8 mouse cellular contexts compared by ENCODE assay signal in the genomic region with DNA sequence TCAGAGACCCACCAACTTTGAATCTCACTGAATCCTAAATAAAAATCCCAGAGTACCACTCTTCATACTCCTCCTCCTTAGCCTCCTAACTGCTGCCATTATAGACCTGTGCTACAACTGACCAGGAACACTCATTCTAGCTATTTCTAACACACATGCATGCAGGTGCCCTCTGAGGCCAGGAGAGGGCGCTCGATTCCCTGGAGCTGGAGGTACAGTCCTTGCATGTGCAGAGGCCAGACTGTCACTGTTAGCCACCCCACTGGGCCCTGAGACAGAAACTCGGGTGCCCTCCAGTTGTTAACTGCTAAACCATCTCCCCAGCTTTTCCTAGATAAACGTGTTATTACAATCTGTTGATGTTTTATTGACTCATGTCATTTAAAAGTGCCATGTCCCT. TPM values are rescaled to one million over a fixed set of nuclear protein-coding genes. Genes with fewer than 3 reads are reported as not detected.
A peak's percentile ranks its signal among the peaks of the same experiment; 100 is the strongest.
DNase-seq lines count a peak whose midpoint lies in the region; ATAC-seq and TF ChIP-seq lines count a peak whose summit lies in the region.

No protein-coding gene starts in this region.

- no peak for TF ChIP-seq EP300 in liver, postnatal 0 days (IDR thresholded peaks at IDR 0.05; ENCODE audit: low read depth)

- H3K27me3 ChIP-seq in liver, postnatal 0 days (ENCODE audit: insufficient read depth, low read length), result no peaks in the 10 kb centered on the region

- no peak overlapping the region for H3K9ac ChIP-seq in liver, postnatal 0 days (replicated peaks)

- H3K9me3 ChIP-seq in liver, postnatal 0 days (ENCODE audit: low read length), result no peaks in the 10 kb centered on the region

- H3K4me2 ChIP-seq in liver, postnatal 0 days (ENCODE audit: low read depth, low read length), result no peak overlapping the region

- ATAC-seq in liver, postnatal 0 days, result no peak
- no peak for ATAC-seq in monocyte, adult 5-6 weeks (replicated peaks; ENCODE audit: insufficient number of reproducible peaks, low FRiP score, low TSS enrichment, poor library complexity, severe bottlenecking)

- peaks cover 12% of the 10 kb centered on the region for H3K4me1 ChIP-seq in liver, postnatal 0 days (ENCODE audit: insufficient read depth)

- peaks cover 7% of the 10 kb centered on the region for H3K36me3 ChIP-seq in liver, postnatal 0 days (replicated peaks; ENCODE audit: insufficient read depth, low read length)

- H3K27ac ChIP-seq in liver, postnatal 0 days (ENCODE audit: low read depth), result no peak overlapping the region

- no peak overlapping the region for H3K4me3 ChIP-seq in liver, postnatal 0 days (ENCODE audit: low read depth, low read length)

- 31% methylated on average over 4 of the region's 4 CpGs for WGBS in liver, postnatal 0 days (ENCODE audit: insufficient replicate concordance)

- peak; percentile 63 to 66 for DNase-seq in kidney, postnatal 4 days
- no peak for DNase-seq in kidney, adult 8-10 months
- peak; percentile 77 for DNase-seq in ES-CJ7 (ENCODE audit: low read depth, low spot score)
- peak; percentile 53 for DNase-seq in adrenal gland, postnatal 25 days
- DNase-seq in liver, postnatal 0 days, result peak; percentile 66
- peak; percentile 76 for DNase-seq in thymus, postnatal 4 days
- DNase-seq in left cerebral cortex, postnatal 36 days (ENCODE audit: low spot score in 2 of 2), result no peak

- TF ChIP-seq CTCF in liver, postnatal 0 days (IDR thresholded peaks at IDR 0.05; ENCODE audit: low read depth), result peak; percentile 79

- intact Hi-C loops in left cerebral cortex, postnatal 36 days (cut with DNase I), result no loop called here

RNA-seq across cellular contexts. Expression of a gene that starts 3.4 kb away (rescaled TPM):
- total RNA-seq in adrenal gland, postnatal 25 days (2021), result 25.4 and 29.6 TPM in 2 replicates
- polyA plus RNA-seq in liver, postnatal 0 days (2015; fragmentation: Nextera tagmentation; extraction: Ambion mirVana), result 10.2 and 10.8 TPM in 2 replicates
- 2.5 to 6.9 TPM (median 6.3 TPM) in 3 replicates for total RNA-seq in monocyte, adult 5-6 weeks (2017)
- 10 to 100 TPM; 15.2 to 16.5 TPM for total RNA-seq in left cerebral cortex, postnatal 36 days (2021)

RNA-seq across cellular contexts. Expression of a gene that starts 10.6 kb away (rescaled TPM):
- 10.4 and 13.7 TPM in 2 replicates for total RNA-seq in adrenal gland, postnatal 25 days (2021)
- 1.8 and 2.1 TPM in 2 replicates for polyA plus RNA-seq in liver, postnatal 0 days (2015; fragmentation: Nextera tagmentation; extraction: Ambion mirVana)
- total RNA-seq in monocyte, adult 5-6 weeks (2017), result 6.5 to 10.0 TPM (median 8.9 TPM) in 3 replicates
- total RNA-seq in left cerebral cortex, postnatal 36 days (2021), result 10 to 100 TPM; 14.5 to 18.6 TPM

RNA-seq across cellular contexts. Expression of a gene that starts 56.2 kb away (rescaled TPM):
- 3.9 TPM in 2 replicates for total RNA-seq in adrenal gland, postnatal 25 days (2021)
- polyA plus RNA-seq in liver, postnatal 0 days (2015; fragmentation: Nextera tagmentation; extraction: Ambion mirVana), result 24.4 and 26.0 TPM in 2 replicates
- 101 to 207 TPM (median 172 TPM) in 3 replicates for total RNA-seq in monocyte, adult 5-6 weeks (2017)
- 1 to 10 TPM; 6.5 to 7.2 TPM for total RNA-seq in left cerebral cortex, postnatal 36 days (2021)

Comparison
In these comparisons a context has a peak if more than half of its experiments do, and no peak if none do; other contexts are left out.
1. DNase-seq: peak in kidney, postnatal 4 days (2 of 2), ES-CJ7 (single experiment), adrenal gland, postnatal 25 days (single experiment), liver, postnatal 0 days (single experiment) and thymus, postnatal 4 days (single experiment); none in kidney, adult 8-10 months (0 of 2) and left cerebral cortex, postnatal 36 days (0 of 2).
2. RNA of a gene that starts 56.2 kb away (total RNA-seq): 101 to 207 TPM in monocyte, adult 5-6 weeks; 6.5 to 7.2 TPM in left cerebral cortex, postnatal 36 days and 3.9 TPM in adrenal gland, postnatal 25 days; every median in the first group is over 10 times any median in the second.